In the genomic region with DNA sequence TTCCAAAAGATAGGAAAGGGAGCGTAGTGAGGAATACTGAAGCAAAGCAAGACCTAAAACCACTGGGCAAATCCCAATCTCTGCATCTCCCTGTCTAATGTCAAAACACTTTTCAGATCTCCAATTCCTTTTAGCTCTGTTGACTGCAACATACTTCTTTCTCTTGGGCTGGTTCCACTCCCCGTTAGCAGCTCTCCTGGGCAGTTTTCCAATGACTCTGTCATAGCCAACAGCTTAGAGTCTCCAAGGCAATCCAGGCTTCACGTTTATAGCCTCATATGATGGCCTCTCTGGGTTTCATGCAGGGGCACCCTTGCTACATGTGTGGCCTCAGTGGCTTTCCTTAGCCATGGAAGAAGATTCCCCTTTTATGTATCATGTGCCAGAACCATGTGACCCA, we compare ENCODE assay signal across 13 mouse cellular contexts. TPM values are rescaled to one million over a fixed set of nuclear protein-coding genes. Genes with fewer than 3 reads are reported as not detected.
A peak's percentile ranks its signal among the peaks of the same experiment; 100 is the strongest.
DNase-seq lines count a peak whose midpoint lies in the region; ATAC-seq and TF ChIP-seq lines count a peak whose summit lies in the region.
"Had no signal": no experiment of that assay in that cellular context is flagged by ENCODE, and none has a peak within 500 bp of the region (broad histone marks: within the 10 kb centered on the region; RNA-seq: fewer than 3 reads in every experiment).

No protein-coding gene starts in this region.

- H3K4me1 ChIP-seq in forebrain, embryonic 14.5 days (ENCODE audit: control insufficient read depth, insufficient read depth, low read length) = no peaks in the 10 kb centered on the region
- H3K4me1 ChIP-seq in forebrain, embryonic 12.5 days = no peaks in the 10 kb centered on the region
- no peaks in the 10 kb centered on the region for H3K4me1 ChIP-seq in hindbrain, postnatal 0 days (ENCODE audit: insufficient read depth, low read length)
- H3K4me1 ChIP-seq in hindbrain, embryonic 12.5 days = no peaks in the 10 kb centered on the region
- no peaks in the 10 kb centered on the region for H3K4me1 ChIP-seq in liver, postnatal 0 days (ENCODE audit: insufficient read depth)
- H3K4me1 ChIP-seq: limb, embryonic 12.5 days; neural tube, embryonic 15.5 days had no signal

- H3K9me3 ChIP-seq in forebrain, embryonic 14.5 days (replicated peaks; ENCODE audit: control insufficient read depth, low read length) = no peaks in the 10 kb centered on the region
- no peaks in the 10 kb centered on the region for H3K9me3 ChIP-seq in forebrain, embryonic 12.5 days
- no peaks in the 10 kb centered on the region for H3K9me3 ChIP-seq in hindbrain, postnatal 0 days (ENCODE audit: low read length)
- H3K9me3 ChIP-seq in hindbrain, embryonic 12.5 days (replicated peaks) = peaks cover 8% of the 10 kb centered on the region; the same call in 1 of the 2 replicates
- no peaks in the 10 kb centered on the region; the same call in 1 of the 2 replicates for H3K9me3 ChIP-seq in liver, postnatal 0 days (ENCODE audit: low read length)
- H3K9me3 ChIP-seq: limb, embryonic 12.5 days; neural tube, embryonic 15.5 days had no signal

- TF ChIP-seq CTCF in hindbrain, postnatal 0 days (IDR thresholded peaks at IDR 0.05; ENCODE audit: low read depth) = no peak
- TF ChIP-seq CTCF in liver, postnatal 0 days (IDR thresholded peaks at IDR 0.05; ENCODE audit: low read depth) = no peak

- no peaks in the 10 kb centered on the region for H3K27me3 ChIP-seq in forebrain, embryonic 14.5 days (replicated peaks; ENCODE audit: control insufficient read depth, insufficient read depth, low read length)
- H3K27me3 ChIP-seq in forebrain, embryonic 12.5 days = no peaks in the 10 kb centered on the region
- H3K27me3 ChIP-seq in hindbrain, postnatal 0 days (ENCODE audit: insufficient read depth, low read length) = no peaks in the 10 kb centered on the region
- H3K27me3 ChIP-seq in hindbrain, embryonic 12.5 days = no peaks in the 10 kb centered on the region
- no peaks in the 10 kb centered on the region for H3K27me3 ChIP-seq in liver, postnatal 0 days (ENCODE audit: insufficient read depth, low read length)
- H3K27me3 ChIP-seq: limb, embryonic 12.5 days; neural tube, embryonic 15.5 days had no signal

- DNase-seq in forebrain, embryonic 14.5 days (ENCODE audit: low spot score) = peak; percentile 41
- peak; percentile 40 for DNase-seq in hindbrain, postnatal 0 days (ENCODE audit: low spot score)
- DNase-seq in right cerebral cortex, adult 18-20 months = peak; percentile 7
- DNase-seq in right cerebral cortex, postnatal 4 days = no peak
- DNase-seq in left cerebral cortex, postnatal 4 days = peak; percentile 7
- no peak for DNase-seq in liver, postnatal 0 days
- DNase-seq: cerebellum, adult 11-12 months; gastrocnemius, adult 2 months; thymus, postnatal 14 days had no signal

- no peak overlapping the region for H3K4me3 ChIP-seq in forebrain, embryonic 14.5 days (ENCODE audit: low read depth, low read length)
- no peak overlapping the region for H3K4me3 ChIP-seq in forebrain, embryonic 12.5 days (replicated peaks)
- H3K4me3 ChIP-seq in hindbrain, postnatal 0 days (ENCODE audit: low read length) = no peak overlapping the region
- no peak overlapping the region for H3K4me3 ChIP-seq in hindbrain, embryonic 12.5 days
- H3K4me3 ChIP-seq in liver, postnatal 0 days (ENCODE audit: low read depth, low read length) = no peak overlapping the region
- H3K4me3 ChIP-seq: gastrocnemius, adult 2 months; limb, embryonic 12.5 days; neural tube, embryonic 15.5 days had no signal

- no peak for TF ChIP-seq EP300 in liver, postnatal 0 days (IDR thresholded peaks at IDR 0.05; ENCODE audit: low read depth)

- H3K4me2 ChIP-seq in forebrain, embryonic 14.5 days (ENCODE audit: low read length) = no peak overlapping the region
- H3K4me2 ChIP-seq in forebrain, embryonic 12.5 days = no peak overlapping the region
- no peak overlapping the region for H3K4me2 ChIP-seq in hindbrain, postnatal 0 days (ENCODE audit: low read depth, low read length)
- no peak overlapping the region for H3K4me2 ChIP-seq in hindbrain, embryonic 12.5 days (replicated peaks)
- no peak overlapping the region for H3K4me2 ChIP-seq in liver, postnatal 0 days (ENCODE audit: low read depth, low read length)
- H3K4me2 ChIP-seq: limb, embryonic 12.5 days; neural tube, embryonic 15.5 days had no signal

- H3K36me3 ChIP-seq in forebrain, embryonic 14.5 days (ENCODE audit: control insufficient read depth, insufficient read depth, low read length) = no peaks in the 10 kb centered on the region
- no peaks in the 10 kb centered on the region for H3K36me3 ChIP-seq in forebrain, embryonic 12.5 days (replicated peaks)
- H3K36me3 ChIP-seq in hindbrain, postnatal 0 days (ENCODE audit: insufficient read depth, low read length) = no peaks in the 10 kb centered on the region
- no peaks in the 10 kb centered on the region for H3K36me3 ChIP-seq in hindbrain, embryonic 12.5 days
- H3K36me3 ChIP-seq in liver, postnatal 0 days (replicated peaks; ENCODE audit: insufficient read depth, low read length) = no peaks in the 10 kb centered on the region
- H3K36me3 ChIP-seq: limb, embryonic 12.5 days; neural tube, embryonic 15.5 days had no signal

- intact Hi-C loops in left cerebral cortex, postnatal 4 days (cut with DNase I) = no loop called here

- ATAC-seq in forebrain, embryonic 14.5 days = no peak
- no peak for ATAC-seq in forebrain, embryonic 12.5 days (ENCODE audit: low FRiP score)
- no peak for ATAC-seq in hindbrain, postnatal 0 days
- ATAC-seq in hindbrain, embryonic 12.5 days (ENCODE audit: low FRiP score) = no peak
- ATAC-seq in liver, postnatal 0 days = no peak

- WGBS in forebrain, embryonic 14.5 days = 67% methylated on average over 3 of the region's 3 CpGs
- WGBS in forebrain, embryonic 12.5 days = 82% methylated on average over 3 of the region's 3 CpGs
- WGBS in hindbrain, postnatal 0 days = 62% methylated on average over 3 of the region's 3 CpGs
- WGBS in hindbrain, embryonic 12.5 days = 82% methylated on average over 3 of the region's 3 CpGs
- 54% methylated on average over 3 of the region's 3 CpGs for WGBS in liver, postnatal 0 days (ENCODE audit: insufficient replicate concordance)

- no peak overlapping the region for H3K27ac ChIP-seq in forebrain, embryonic 14.5 days (ENCODE audit: low read depth, low read length)
- no peak overlapping the region for H3K27ac ChIP-seq in forebrain, embryonic 12.5 days
- H3K27ac ChIP-seq in hindbrain, postnatal 0 days = no peak overlapping the region
- H3K27ac ChIP-seq in hindbrain, embryonic 12.5 days = no peak overlapping the region
- no peak overlapping the region for H3K27ac ChIP-seq in liver, postnatal 0 days (ENCODE audit: low read depth)
- H3K27ac ChIP-seq: gastrocnemius, adult 2 months; limb, embryonic 12.5 days; neural tube, embryonic 15.5 days had no signal

- no peak overlapping the region for H3K9ac ChIP-seq in forebrain, embryonic 14.5 days (ENCODE audit: low read length)
- H3K9ac ChIP-seq in forebrain, embryonic 12.5 days = no peak overlapping the region
- H3K9ac ChIP-seq in hindbrain, postnatal 0 days (replicated peaks; ENCODE audit: low read length) = no peak overlapping the region
- no peak overlapping the region for H3K9ac ChIP-seq in hindbrain, embryonic 12.5 days
- no peak overlapping the region for H3K9ac ChIP-seq in liver, postnatal 0 days (replicated peaks)
- H3K9ac ChIP-seq: limb, embryonic 12.5 days; neural tube, embryonic 15.5 days had no signal

RNA-seq across cellular contexts. Expression of a gene that starts 29.6 kb away (rescaled TPM):
- polyA plus RNA-seq in forebrain, embryonic 14.5 days (2014; fragmentation: Nextera tagmentation; extraction: Ambion mirVana) = 17.5 and 17.7 TPM in 2 replicates
- polyA plus RNA-seq in forebrain, embryonic 12.5 days (2016; fragmentation: Nextera tagmentation; extraction: Ambion mirVana) = 27.4 and 28.3 TPM in 2 replicates
- total RNA-seq in hindbrain, postnatal 0 days (2014; rRNA removed) = 34.3 and 35.9 TPM in 2 replicates
- 15.3 and 16.4 TPM in 2 replicates for polyA plus RNA-seq in hindbrain, postnatal 0 days (2015; fragmentation: Nextera tagmentation; extraction: Ambion mirVana)
- polyA plus RNA-seq in hindbrain, embryonic 12.5 days (2016; fragmentation: Nextera tagmentation; extraction: Ambion mirVana) = 30.1 and 30.3 TPM in 2 replicates
- total RNA-seq in left cerebral cortex, postnatal 4 days (2021) = 10 to 100 TPM; 32.2 to 35.4 TPM
- 4.1 and 5.3 TPM in 2 replicates for polyA plus RNA-seq in liver, postnatal 0 days (2015; fragmentation: Nextera tagmentation; extraction: Ambion mirVana)

Comparison
In these comparisons a context has a peak if more than half of its experiments do, and no peak if none do; other contexts are left out.
1. DNase-seq: peak in forebrain, embryonic 14.5 days (single experiment), hindbrain, postnatal 0 days (single experiment), right cerebral cortex, adult 18-20 months (single experiment) and left cerebral cortex, postnatal 4 days (single experiment); none in right cerebral cortex, postnatal 4 days (single experiment) and liver, postnatal 0 days (single experiment).